Mouse (Mus musculus): ENCODE results near the gene Olfr828. TPM values are rescaled to one million over a fixed set of nuclear protein-coding genes. Genes with fewer than 3 reads are reported as not detected.

Gene Olfr828
- polyA plus RNA-seq (2017; shearing (Covaris generic)) = not detected

GRCm38 (mm10) chr9:18819426-18819825, at the start of gene Olfr828:
Gene Olfr828, minus strand, starts transcription at chr9:18819526.
- no peak for ATAC-seq

DNA sequence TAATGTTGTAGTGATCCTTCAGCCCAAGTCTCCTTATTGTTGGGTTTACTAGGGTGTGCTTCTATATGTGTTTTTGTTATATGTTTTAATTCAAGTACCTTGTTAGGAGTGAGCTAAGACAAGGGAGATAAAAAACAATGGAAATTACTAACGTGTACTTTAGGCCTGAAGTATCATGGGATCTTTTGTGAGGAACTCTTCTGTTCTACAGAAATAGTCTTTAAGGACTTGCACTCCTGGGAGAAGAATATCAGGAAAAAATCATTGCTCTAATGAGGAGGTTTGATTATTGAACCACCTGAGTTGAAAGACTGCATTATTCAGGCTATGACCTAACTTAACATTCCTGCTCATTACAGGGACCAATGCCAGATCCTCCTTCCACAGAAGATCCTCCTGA, 35.3 kb upstream of the Olfr828 start, which contains the start of gene Olfr829:
Gene Olfr829 (plus strand): TSS at position 301 of the 400 bp plus-strand sequence.
- ATAC-seq = no peak

DNA sequence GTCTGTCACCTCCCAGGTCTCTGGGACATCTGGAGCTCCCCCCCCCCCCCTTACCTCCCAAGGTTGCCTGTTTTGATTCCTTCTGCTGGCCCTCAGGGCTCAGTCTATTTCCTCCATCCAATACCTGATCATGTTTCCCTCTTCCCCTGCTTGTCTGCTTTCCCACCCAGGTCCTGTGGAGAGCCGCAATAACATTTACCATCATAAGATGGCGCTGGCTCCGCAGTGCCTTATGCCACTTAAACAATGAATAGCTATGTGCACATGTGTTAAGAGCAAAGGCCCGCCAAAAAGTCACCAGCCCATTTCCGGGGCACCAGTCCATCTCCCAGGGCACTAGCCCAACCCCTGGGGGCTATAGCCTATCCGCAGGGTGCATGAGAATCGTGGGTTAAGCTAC, 34.0 kb downstream of the Olfr828 start:
- ATAC-seq = no peak

GRCm38 (mm10) chr9:18779476-18779875, 39.9 kb downstream of the Olfr828 start:
- no peak for ATAC-seq

GRCm38 (mm10) chr9:18778981-18779380, 40.3 kb downstream of the Olfr828 start:
- ATAC-seq = no peak

Other genes with a start within 250 kb of the Olfr828 start
- gene Muc16, start 145.0 kb downstream of the Olfr828 start, polyA plus RNA-seq (2017; shearing (Covaris generic)) = under 1 TPM in 1 of 2 experiments, not detected in 1; 0.07 TPM
- under 1 TPM in 1 of 2 experiments, not detected in 1; 0.21 TPM for gene Olfr24, start 55.5 kb downstream of the Olfr828 start, polyA plus RNA-seq (2017; shearing (Covaris generic))
- not detected for gene Olfr829, start 35.4 kb upstream of the Olfr828 start, polyA plus RNA-seq (2017; shearing (Covaris generic))
- gene Olfr830, start 55.2 kb upstream of the Olfr828 start, polyA plus RNA-seq (2017; shearing (Covaris generic)) = not detected
- gene Olfr832, start 117.6 kb upstream of the Olfr828 start, polyA plus RNA-seq (2017; shearing (Covaris generic)) = not detected
- gene Olfr834, start 168.5 kb upstream of the Olfr828 start, polyA plus RNA-seq (2017; shearing (Covaris generic)) = not detected
- not detected for gene Olfr835, start 213.2 kb upstream of the Olfr828 start, polyA plus RNA-seq (2017; shearing (Covaris generic))

Data from activated CD4-positive, CD25-positive, alpha-beta regulatory T cell, adult 4 months (primary cell).